Mouse (Mus musculus) left cerebral cortex, adult 8-10 months (tissue): ENCODE results near the gene Fhit. TPM values are rescaled to one million over a fixed set of nuclear protein-coding genes. Genes with fewer than 3 reads are reported as not detected.

ENCODE experiments used
- DNase-seq, 2 experiments: peaks; one replicate each; pipeline ENCODE4 v3.0.0; 2022; ENCODE audit warnings: low spot score in 2 of 2
- total RNA-seq, 4 experiments: library from RNA; stranded (reverse); gene quantifications; 2 replicates each; pipeline ENCODE4 v1.2.4; 2022

Gene Fhit
- total RNA-seq, 4 experiments from 2014 or later, result 4.6 to 9.3 (median 6.3) TPM

DNA sequence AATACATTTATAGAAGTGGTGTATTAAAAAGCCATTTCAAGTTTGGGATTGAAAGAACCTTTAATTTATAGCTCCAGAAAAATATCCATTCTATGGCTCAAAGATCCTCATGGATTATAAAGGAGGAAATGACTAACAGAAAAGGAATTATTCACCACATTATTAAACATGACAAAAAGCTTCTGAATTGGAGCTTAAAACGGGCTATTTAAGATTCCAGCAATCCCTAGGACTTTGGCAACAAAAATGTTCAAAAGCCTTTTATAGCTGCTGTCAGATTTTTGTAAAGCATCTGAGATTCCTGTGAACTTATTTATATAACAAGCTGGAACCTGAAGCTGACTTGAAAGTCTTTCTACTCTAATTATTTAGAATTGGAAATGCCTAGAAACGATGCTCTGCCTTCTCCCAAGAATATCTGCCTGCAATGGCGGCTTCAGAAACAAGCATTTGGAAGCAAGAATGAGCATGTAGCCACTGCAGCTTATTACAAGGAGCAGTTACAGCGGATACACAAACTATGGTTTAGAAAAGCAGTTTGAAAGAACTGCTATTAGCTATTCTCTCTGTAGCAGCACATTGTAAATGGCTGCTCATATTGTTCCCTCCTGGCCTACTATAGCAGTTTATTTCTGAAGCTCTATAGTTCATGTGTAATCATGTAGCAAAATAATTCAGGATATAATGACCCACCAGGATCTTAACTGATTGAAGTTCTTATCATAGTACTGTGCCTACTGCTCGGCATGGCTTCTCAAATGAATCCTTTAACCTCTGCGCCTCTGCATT is 995.0 kb downstream of the Fhit start:
- DNase-seq, result peak in 1 of 2 experiments; percentile 11

DNA sequence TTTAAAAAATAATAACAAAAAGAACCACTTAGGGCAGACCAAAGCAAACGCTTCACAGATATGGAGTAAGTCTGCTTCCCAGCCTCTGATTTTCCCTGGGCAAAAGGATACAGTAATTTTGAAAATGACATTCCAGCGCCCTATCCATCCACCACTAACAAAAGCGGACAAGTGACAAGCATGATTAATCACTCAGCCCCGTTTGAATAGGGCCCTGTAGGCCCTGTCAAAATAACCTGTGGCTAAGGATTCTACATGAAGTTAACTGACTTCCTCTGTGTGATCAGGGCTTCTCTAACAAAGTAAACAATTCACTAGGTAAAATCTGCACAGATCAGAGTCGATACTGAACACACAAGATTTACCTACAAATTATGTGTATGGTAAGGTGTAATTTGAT is 1012.0 kb downstream of the Fhit start:
- DNase-seq, result no peak

DNA sequence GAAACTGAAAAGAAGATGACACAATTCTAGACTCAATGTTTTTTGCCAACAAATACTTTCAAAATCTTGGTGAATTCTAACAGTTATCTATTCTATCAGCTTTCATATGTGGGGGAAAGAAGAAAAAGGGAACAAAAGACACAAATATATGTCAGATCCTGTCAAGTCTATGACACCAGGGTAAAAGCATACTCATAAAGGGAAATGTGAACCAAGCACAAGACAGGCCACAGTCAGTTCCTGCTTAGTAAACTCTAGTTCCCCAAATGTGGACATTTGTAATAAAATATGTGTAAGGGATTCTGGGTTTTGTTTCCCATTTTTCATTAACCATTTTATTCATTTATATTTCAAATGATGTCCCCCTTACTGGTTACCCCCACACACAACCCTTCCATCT is 1022.5 kb downstream of the Fhit start:
- no peak for DNase-seq

DNA sequence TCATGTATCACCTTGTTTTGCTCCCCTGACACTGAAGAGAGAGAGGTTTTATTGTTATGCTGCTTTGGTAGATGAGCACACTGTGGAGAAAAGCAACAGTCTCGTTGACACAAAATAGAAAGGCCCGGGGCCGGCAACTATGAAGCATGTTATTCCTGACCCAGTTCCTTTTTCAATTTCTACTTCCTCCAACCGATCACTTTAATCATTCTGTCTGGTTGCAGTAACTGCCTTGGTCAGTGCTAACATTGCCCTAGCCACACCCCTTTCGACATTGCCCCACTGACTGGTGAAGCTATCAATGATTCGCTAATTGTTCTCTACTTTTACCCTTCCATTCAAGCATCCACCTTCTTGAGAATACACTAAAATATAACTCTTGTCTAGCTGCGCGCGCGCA is 1028.0 kb downstream of the Fhit start:
- DNase-seq, result no peak

DNA sequence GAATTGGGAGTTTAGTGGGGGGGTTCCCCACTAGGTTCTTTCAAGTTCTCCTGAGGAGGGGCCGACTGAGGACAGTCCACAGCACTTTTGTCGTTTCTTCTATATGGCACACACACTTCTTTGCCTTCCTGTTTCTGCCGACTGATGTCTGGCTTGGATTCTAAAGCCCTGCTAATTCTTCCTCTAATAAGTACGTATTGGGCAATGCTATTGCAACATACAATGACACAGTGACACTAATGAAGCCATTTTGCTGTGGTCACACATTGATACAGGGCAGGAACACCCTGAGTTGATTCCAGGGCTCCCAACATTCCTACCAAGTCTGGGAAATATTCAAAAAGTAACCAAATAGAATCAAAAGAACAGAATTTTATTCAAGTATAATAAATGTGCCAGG is 1032.2 kb downstream of the Fhit start:
- DNase-seq, result no peak

DNA sequence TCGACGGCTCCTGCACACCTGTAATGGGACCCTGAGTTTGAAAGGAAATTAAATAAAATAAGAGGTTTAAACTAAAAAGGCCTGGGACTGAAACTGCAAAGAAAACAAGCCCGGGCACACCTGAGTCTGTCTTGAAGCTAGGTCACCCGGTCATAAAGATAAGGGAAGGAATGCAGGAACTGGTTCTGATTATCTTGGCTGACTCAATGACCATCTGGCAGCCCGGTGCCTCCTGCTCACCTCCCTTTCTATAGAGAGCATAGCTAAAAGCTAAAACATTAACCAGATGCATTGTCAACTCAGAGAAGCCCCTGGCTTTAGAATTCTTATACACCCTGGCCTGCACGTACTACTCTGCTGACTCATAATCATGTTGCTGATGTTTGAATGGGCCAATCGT is 1032.7 kb downstream of the Fhit start:
- no peak for DNase-seq

DNA sequence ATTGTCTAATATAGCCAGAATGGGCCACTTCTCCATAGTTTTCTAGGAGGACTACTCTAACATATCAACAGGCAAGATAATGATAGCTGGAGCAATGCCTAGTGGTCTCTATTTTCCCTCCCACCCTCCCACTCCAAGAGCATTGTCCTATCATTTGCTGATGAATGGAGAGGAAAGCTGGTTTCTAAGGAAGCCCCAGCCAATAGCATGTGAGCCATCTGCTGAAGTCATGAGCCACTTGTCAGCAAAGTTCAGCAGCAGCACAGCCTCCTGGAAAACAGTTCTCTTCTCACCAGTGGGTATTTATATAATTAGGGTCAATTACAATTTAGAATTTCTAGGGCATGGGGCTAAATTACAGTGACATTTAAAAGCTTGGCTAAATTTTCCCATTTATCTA is 1035.3 kb downstream of the Fhit start:
- DNase-seq, result no peak

DNA sequence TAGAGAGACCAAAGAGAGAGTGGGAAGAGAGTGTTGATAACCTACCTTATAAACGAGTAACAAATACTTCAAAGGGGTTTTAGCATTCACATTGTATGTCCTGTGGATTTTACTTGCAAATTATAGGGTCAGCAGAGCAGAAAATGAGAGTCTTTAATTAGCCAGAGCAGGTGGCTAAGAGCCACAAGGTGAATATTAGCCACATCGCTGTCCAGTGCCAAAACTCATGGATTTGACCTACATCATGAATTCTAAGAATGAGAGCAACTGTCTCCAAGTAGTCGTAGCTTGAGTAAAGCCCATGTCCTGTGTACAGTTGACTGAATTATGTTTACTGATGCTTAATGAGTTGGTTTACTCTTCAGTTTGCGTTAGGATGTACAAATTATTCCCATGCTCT is 1039.7 kb downstream of the Fhit start:
- DNase-seq, result no peak

DNA sequence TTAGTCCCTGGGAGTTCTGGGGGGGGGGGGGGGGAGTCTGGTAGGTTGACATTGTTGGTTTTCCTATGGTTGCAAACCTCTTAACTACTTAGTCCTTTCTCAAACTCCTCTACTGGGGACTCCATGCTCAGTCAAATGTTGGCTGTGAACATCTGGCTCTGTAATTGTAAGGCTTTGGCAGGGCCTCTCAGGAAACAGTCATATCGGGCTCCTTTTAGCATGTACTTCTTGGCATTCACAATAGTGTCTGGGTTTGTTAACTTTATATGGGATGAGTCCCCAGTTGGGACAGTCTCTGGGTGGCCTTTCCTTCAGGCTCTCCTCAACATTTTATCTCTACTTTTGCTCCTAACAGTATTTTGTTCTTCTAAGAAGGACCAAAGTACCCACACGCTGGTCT is 1065.6 kb downstream of the Fhit start:
- DNase-seq, result no peak

DNA sequence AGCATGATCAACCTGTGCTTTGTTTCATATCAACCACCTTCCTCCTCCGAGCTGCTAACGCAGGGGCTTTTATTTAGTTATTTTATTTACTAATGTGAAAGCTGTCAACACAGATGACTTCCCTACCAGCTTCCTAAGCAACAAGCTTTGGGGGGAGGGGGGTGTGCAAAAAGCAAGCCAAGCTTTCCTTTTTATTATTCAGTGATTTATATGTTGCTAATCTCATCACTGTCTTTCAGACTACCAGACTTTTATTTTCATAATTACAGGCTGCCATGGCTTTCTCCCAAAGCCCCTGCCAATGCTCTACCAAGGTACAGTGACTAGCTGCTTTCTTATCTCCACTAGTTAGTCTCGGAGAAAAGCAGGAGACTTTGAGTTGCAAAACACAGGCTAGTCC is 1082.8 kb downstream of the Fhit start:
- DNase-seq, result no peak

DNA sequence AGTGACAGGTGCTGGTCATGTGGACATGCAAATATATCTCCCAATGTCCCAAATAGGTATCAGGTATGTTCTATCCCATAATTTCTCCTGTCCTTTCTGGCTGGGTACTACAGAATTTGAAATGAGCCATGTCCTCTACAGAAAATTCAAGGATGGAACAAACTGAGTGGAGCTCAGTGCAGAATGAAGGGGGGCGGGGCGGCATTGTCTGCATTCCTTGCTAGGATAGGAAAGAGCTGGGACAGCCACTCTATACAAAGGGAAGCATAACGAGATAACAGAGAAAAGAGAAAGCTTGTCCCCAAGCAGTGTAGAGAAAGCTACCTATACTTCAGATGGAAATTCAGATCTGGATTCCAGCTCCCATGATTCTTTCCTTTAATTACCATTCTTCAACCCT is 1111.9 kb downstream of the Fhit start:
- no peak for DNase-seq

DNA sequence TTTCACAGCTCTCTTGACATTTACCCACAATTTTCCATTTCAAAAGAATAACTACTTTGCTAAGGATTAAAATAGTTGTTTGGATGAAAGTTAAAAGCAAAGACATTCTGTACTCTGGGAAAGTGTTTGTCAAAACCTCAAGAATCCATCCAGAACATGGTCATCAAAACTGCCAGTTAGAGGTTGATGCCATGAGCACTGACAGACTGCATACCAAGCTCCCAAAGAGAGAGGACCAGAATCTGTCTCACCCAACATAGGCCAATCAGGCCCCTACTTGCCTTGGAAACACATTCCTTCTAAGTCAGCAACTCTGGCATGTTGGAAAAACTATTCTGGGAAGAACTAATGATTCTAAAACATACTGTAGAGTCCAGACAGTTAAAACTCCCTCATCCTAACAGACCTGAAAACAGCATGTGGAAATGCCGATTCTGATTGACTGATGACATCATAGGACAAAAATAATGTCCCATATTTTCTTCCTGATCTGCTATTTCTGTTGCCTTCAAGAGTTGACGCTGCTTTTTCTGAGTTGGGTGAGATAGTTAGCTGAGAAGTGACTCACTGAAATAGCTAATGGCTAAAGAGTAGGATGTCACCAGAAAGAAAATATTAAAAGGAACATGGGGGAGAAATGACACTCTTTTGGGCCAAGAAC is 1114.6 kb downstream of the Fhit start:
- no peak for DNase-seq

DNA sequence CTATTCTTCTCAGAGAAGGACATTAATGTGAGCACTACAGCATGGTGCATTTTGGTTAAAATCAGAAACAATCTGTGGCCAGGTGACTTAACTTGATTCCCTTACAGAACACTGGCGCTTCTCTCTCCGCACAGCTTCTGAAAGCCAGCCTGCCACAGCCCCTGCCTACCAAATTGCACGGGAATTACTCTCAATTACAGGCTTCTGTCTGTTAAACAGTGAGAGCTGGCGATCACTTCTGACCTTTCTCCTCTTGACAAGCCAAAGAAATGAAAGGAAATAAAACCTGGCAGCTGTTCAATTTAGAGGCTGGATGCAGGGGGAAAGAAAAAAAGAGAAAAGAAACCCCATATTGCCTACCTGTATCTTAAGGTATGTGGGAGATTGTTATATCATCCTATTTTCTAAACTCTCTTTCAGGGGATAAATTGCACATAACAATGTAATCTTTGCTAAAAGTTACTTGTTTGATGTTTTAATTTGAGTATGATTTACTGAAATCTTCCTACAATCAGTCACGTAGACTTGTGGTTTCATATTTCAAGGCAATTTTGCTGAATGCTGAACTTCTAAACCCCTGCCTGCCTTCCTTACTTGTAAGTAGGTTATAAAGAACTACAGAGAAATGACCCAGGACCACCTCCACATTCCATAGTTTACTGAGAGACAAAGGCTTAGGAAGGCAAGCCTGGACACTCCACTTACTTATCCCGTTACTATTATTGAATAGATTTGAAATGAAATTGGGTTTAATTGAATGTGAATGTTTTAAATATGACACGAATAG is 1115.3 kb downstream of the Fhit start:
- no peak for DNase-seq

DNA sequence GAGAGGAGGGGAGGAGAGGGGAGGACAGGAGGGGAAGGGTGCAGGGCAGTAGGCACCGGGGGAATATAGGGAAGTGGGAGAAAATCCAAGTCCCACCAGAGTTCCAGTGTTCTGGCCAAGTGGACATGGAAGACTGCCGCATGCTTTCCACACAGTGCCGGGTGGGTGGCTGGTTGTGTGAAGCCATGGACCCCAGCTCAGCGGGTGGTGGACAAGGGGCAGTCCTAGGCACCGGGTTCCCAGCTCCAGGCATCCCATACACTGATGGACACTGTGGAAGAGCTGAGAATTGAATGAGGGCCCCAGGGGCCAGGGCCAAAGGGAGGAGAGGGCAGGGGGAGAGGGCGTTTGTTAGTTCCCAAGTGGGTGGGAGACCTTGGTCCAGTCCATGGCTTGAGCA is 1123.8 kb downstream of the Fhit start:
- no peak for DNase-seq

DNA sequence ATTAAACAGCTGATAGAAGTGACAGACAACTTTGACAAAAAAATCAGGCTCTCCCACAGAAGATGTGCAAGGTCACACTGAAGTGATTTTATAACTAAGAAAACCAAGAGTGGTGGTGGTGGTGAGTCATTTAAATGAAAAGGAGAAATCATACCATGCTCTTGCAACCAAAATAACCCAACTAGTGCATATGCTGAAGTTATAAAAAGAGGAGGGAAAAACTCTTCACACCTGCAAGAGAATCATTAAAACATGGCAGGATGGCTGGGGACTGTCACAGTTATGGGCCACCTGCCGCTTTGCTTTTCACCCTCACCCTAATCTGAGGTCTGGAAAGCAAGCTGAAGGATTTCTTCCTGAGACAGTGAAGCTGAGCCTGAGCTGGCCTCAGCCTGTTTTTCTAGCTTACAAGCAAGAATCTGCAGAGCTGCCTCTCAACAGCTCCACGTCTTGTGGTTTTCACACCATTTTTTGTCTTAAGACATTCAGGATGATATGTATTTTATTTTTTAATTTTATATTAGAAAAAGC is 1125.1 kb downstream of the Fhit start:
- DNase-seq, result no peak

DNA sequence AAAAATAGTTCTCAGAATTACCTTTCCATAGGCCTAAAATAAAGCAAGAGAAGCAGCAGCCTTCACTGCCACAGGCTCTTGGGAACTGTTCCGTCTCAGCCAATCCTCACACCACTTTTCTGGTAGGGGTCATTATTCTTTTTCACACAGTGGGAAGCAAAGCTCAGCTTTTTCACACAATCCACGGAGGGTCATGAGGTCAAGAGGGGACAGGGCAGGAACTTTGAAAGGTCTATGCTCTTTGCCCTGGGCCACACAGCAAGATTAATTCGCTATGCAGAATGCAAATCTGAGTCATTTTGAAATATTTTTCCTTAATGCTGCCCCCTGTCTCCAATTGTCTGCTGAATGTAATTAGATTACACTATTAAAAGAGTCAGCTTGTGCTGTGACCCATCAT is 1126.2 kb downstream of the Fhit start:
- no peak for DNase-seq

DNA sequence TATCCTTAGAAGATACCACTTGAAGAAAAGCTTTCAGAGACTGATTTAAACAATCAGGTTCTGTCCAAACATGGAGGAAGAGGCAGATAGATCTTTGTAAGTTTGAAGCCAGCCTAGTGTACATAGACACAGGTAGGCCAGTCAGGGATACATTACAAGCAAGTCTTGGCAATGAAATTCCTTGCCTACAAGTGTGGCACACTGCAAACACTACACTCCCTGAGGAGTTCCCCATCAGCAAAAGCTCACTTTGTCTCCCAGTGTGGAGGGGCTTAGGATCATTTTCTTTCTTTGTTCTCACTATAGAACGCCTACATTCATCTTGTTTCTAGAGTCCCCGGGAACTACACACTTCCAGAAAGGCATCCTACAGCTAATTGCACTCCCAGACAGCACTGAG is 1126.6 kb downstream of the Fhit start:
- no peak for DNase-seq

DNA sequence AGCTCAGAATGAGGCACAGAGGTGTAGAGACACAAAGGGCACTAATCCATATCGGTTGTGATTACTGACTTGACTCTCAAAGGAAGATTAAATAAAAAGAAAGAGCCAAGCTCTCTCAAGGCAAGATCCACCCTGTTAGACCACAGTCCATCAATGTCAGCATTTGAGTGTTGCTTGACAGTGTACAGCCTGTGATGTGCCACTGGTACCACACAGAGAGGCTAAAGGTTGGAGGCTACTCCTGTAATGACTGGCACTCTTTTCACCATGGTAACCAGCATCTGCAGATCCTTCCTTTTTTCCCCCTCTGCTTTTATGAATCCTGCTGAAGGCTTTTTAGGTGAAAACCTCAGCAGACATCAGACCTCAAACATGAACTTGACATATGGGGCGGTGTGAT is 1138.5 kb downstream of the Fhit start:
- DNase-seq, result no peak

DNA sequence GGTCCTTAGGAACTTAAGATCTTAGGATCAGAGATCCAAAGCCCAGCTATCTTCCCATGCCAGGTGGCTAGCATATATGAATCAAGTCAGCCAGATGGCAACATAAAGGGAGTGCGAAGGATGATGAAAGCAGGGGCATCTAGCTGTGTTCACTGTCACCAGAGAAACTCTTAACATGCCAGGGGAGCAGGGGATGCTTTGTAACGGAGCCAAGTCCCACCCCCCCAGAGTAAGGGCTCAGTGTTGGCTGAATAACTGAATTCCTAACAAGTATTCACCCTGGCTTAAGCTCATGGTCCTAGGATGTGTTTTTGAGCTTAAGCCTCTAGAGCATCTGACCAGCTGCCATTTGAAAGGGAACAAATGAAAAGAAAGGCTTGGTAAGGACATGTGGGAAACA is 1139.5 kb downstream of the Fhit start:
- DNase-seq, result no peak

DNA sequence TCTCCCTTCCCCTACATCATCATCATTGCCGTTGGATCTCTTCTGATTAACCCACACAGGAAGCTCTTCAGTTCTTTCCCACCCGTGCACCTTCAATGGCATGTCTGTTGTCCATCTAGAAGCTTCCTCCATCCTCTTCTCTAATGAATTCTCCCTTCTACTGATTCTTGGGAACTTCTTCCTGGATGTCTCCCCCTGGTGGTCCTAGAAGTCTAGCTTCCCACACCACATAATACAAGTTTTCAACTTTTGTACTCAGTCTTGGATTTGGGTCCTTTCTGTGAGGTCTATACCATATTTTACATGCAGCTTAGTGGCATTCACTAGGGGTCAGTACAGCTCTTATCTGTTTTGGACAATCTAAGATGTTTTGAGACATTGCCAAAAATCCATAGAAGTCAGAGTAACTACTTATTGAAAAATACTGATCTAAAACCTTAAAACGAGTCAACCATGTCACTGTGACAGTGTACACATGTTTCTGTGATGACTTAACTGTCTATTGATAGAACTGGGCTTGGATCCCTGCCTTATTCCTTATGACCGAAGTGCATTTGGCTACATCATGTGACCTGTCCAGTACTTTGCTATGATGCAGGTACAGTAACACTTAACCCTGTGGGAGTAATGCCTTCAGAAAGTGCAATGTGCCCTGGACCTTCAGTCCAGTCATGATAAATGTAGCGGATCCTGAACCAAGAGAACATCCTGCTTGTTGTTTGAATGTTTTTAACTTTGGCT is 1141.3 kb downstream of the Fhit start:
- DNase-seq, result no peak

DNA sequence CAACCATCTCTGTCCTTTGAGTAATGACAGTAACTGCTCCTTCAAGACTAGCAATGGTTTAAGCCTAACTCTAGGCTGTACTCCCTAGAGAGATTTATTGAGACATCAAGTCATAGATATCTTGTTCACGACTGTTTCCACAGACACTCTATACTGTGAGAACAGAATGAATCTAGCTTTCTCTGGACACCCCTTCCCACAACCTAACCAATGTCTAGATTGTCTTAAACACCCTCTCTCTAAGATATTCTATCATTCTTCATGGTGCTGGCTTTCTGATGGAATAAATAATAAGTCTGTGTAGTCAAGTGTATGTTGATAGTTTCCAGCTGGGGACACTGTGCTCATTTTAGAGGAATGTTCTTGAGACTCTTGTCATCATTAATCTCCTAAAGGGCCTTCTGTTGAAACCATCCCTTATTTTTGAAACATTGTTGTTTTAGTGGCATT is 1148.0 kb downstream of the Fhit start:
- DNase-seq, result no peak
